Mouse (Mus musculus) midbrain, embryonic 14.5 days (tissue): ENCODE measurements around the gene Cdkl5. TPM values are rescaled to one million over a fixed set of nuclear protein-coding genes. Genes with fewer than 3 reads are reported as not detected.
"Not testable (repeated sequence)": the region's sequence is repeated elsewhere in the genome, so short reads cannot be mapped to it uniquely, and the experiment has no call there.

Source experiments
- ATAC-seq: fragments of 200-750 bp; cut with Nextera tagmentation; 2 replicates; pipeline ENCODE4 v1.8.0; 2017; ENCODE audit warnings: moderate number of reproducible peaks, moderate library complexity; ENCODE audit not compliant: low FRiP score, low TSS enrichment
- DNase-seq: peaks from one replicate; pipeline ENCODE4 v3.0.0-alpha.2; 2015
- H3K27ac ChIP-seq: fragments of 300-500 bp; sonication (generic); replicated peaks from 2 replicates; pipeline ENCODE4 v1.5.1; 2014; ENCODE audit warnings: mild to moderate bottlenecking, low read depth, low read length, moderate library complexity
- H3K27me3 ChIP-seq: fragments of 300-500 bp; sonication (generic); 2 replicates; pipeline ENCODE4 v1.6.1; 2014; ENCODE audit warnings: low read length, control low read depth, mixed read lengths; ENCODE audit not compliant: control insufficient read depth, insufficient read depth
- H3K36me3 ChIP-seq: fragments of 300-500 bp; sonication (generic); 2 replicates; pipeline ENCODE4 v1.6.1; 2014; ENCODE audit warnings: low read length, control low read depth; ENCODE audit not compliant: control insufficient read depth, insufficient read depth
- H3K4me1 ChIP-seq: fragments of 300-500 bp; sonication (generic); 2 replicates; pipeline ENCODE4 v1.6.1; 2014; ENCODE audit warnings: mild to moderate bottlenecking, antibody characterized with exemption, low read length, control low read depth; ENCODE audit not compliant: control insufficient read depth, insufficient read depth
- H3K4me2 ChIP-seq: fragments of 300-500 bp; sonication (generic); 2 replicates; pipeline ENCODE4 v1.6.1; 2014; ENCODE audit warnings: mild to moderate bottlenecking, low read length, moderate library complexity
- H3K4me3 ChIP-seq: fragments of 300-500 bp; sonication (generic); replicated peaks from 2 replicates; pipeline ENCODE4 v1.5.1; 2014; ENCODE audit warnings: low read depth, low read length
- H3K9ac ChIP-seq: fragments of 300-500 bp; sonication (generic); replicated peaks from 2 replicates; pipeline ENCODE4 v1.6.1; 2014; ENCODE audit warnings: mild to moderate bottlenecking, low read length, moderate library complexity
- H3K9me3 ChIP-seq: fragments of 300-500 bp; sonication (generic); 2 replicates; pipeline ENCODE4 v1.6.1; 2016; ENCODE audit warnings: low read length, control low read depth, mixed read lengths; ENCODE audit not compliant: control insufficient read depth
- WGBS: fragments of 180-500 bp; shearing (Covaris S2); extraction: QIAGEN DNeasy Blood & Tissue Kit; methylation state at CpG from one replicate; pipeline ENCODE4 v1.1.7; 2014; 5-methylcytosine and 5-hydroxymethylcytosine counted together
- polyA plus RNA-seq: library from polyadenylated mRNA; unstranded; fragments of >200 nt; fragmentation: Nextera tagmentation; extraction: Ambion mirVana; gene quantifications from 2 replicates; pipeline ENCODE4 v1.2.1, GENCODE M21; 2014

The Cdkl5 gene
- polyA plus RNA-seq, 1 experiment from 2014 or later, result 6.1 TPM

GRCm38 (mm10) chrX:160794920-160795319 is 199.6 kb downstream of the Cdkl5 start:
- Histone ChIP-seq H3K4me3 (no peak overlapping the region), H3K4me2 (no peak overlapping the region), H3K9ac (no peak overlapping the region), H3K4me1 (no peaks in the 10 kb centered on the region), H3K27me3 (no peaks in the 10 kb centered on the region), H3K27ac (no peak overlapping the region), H3K9me3 (no peaks in the 10 kb centered on the region), H3K36me3 (no peaks in the 10 kb centered on the region)
- DNase-seq (no peak), ATAC-seq (no peak)
- WGBS, result 83% methylated on average over 4 of the region's 4 CpGs

GRCm38 (mm10) chrX:160782276-160782675 is 212.2 kb downstream of the Cdkl5 start:
- H3K4me1 ChIP-seq, result no peaks in the 10 kb centered on the region
- DNase-seq, result no peak
- no peak for ATAC-seq
- WGBS, result 80% methylated on average over 5 of the region's 5 CpGs
- H3K36me3 ChIP-seq, result no peaks in the 10 kb centered on the region
- H3K27ac ChIP-seq, result no peak overlapping the region
- no peak overlapping the region for H3K4me3 ChIP-seq
- H3K9me3 ChIP-seq, result no peaks in the 10 kb centered on the region
- H3K9ac ChIP-seq, result no peak overlapping the region
- H3K4me2 ChIP-seq, result no peak overlapping the region
- no peaks in the 10 kb centered on the region for H3K27me3 ChIP-seq

GRCm38 (mm10) chrX:160773033-160773432 is 221.5 kb downstream of the Cdkl5 start:
- no peak for DNase-seq
- WGBS, result 27% methylated on average over 1 of the region's 1 CpGs

GRCm38 (mm10) chrX:160769622-160770021 is 224.9 kb downstream of the Cdkl5 start:
- 88% methylated on average over 5 of the region's 5 CpGs for WGBS
- H3K27ac ChIP-seq, H3K4me2 ChIP-seq, H3K4me1 ChIP-seq, H3K9me3 ChIP-seq, ATAC-seq, H3K9ac ChIP-seq, DNase-seq, H3K27me3 ChIP-seq, H3K4me3 ChIP-seq, H3K36me3 ChIP-seq: not testable (repeated sequence)

More at GRCm38 (mm10) chrX:160773033-160773432, 221.5 kb downstream of the Cdkl5 start:
- no peak for ATAC-seq
- Histone ChIP-seq H3K4me2 (no peak overlapping the region), H3K4me1 (no peaks in the 10 kb centered on the region), H3K4me3 (no peak overlapping the region), H3K36me3 (no peaks in the 10 kb centered on the region), H3K27ac (no peak overlapping the region), H3K27me3 (no peaks in the 10 kb centered on the region), H3K9me3 (no peaks in the 10 kb centered on the region), H3K9ac (no peak overlapping the region)

- ATAC-seq, result no peak
- WGBS, result 90% methylated on average over 2 of the region's 2 CpGs
These were observed 226.8 kb downstream of the Cdkl5 start, which contains the start of gene Rs1 for GRCm38 (mm10) chrX:160767713-160768112. Rs1 (plus strand) TSS chrX:160768013.

GRCm38 (mm10) chrX:160766233-160766616 is 228.3 kb downstream of the Cdkl5 start:
- Histone ChIP-seq H3K27me3 (no peaks in the 10 kb centered on the region; the same call in 1 of the 2 replicates), H3K27ac (no peak overlapping the region), H3K4me2 (peak overlapping the region; percentile 47), H3K9ac (no peak overlapping the region), H3K36me3 (no peaks in the 10 kb centered on the region), H3K4me1 (no peaks in the 10 kb centered on the region), H3K4me3 (peak overlapping the region; percentile 41), H3K9me3 (no peaks in the 10 kb centered on the region)
- ATAC-seq (peak; percentile 86; the same call in 1 of the 2 replicates), DNase-seq (no peak)
- 21% methylated on average over 15 of the region's 15 CpGs for WGBS

More at GRCm38 (mm10) chrX:160767713-160768112, 226.8 kb downstream of the Cdkl5 start, which contains the start of gene Rs1:
- Histone ChIP-seq H3K9me3 (no peaks in the 10 kb centered on the region), H3K36me3 (no peaks in the 10 kb centered on the region), H3K9ac (no peak within 1 kb of the TSS), H3K27ac (no peak within 1 kb of the TSS), H3K4me3 (no peak within 1 kb of the TSS; the same call in 1 of the 2 replicates), H3K4me1 (no peaks in the 10 kb centered on the region), H3K27me3 (no peaks in the 10 kb centered on the region; the same call in 1 of the 2 replicates), H3K4me2 (peak within 1 kb of the TSS; percentile 47)
- no peak for DNase-seq

- DNase-seq (peak; percentile 91), ATAC-seq (peak; percentile 97)
- peak overlapping the region; percentile 47 for H3K4me2 ChIP-seq
- H3K4me3 ChIP-seq, result peak overlapping the region; percentile 41
- WGBS, result 34% methylated on average over 30 of the region's 30 CpGs
- H3K36me3 ChIP-seq, result no peaks in the 10 kb centered on the region
- no peaks in the 10 kb centered on the region for H3K9me3 ChIP-seq
- H3K27ac ChIP-seq, result no peak overlapping the region
- no peak overlapping the region for H3K9ac ChIP-seq
- H3K27me3 ChIP-seq, result no peaks in the 10 kb centered on the region; the same call in 1 of the 2 replicates
- H3K4me1 ChIP-seq, result no peaks in the 10 kb centered on the region
These were observed 228.9 kb downstream of the Cdkl5 start for GRCm38 (mm10) chrX:160765389-160766232.

GRCm38 (mm10) chrX:160750808-160751207 is 243.7 kb downstream of the Cdkl5 start:
- Histone ChIP-seq H3K36me3 (no peaks in the 10 kb centered on the region), H3K4me2 (no peak overlapping the region), H3K9ac (no peak overlapping the region), H3K4me1 (no peaks in the 10 kb centered on the region), H3K27ac (no peak overlapping the region), H3K9me3 (no peaks in the 10 kb centered on the region), H3K4me3 (no peak overlapping the region), H3K27me3 (no peaks in the 10 kb centered on the region)
- 96% methylated on average over 8 of the region's 8 CpGs for WGBS
- no peak for ATAC-seq
- no peak for DNase-seq

- Histone ChIP-seq H3K9me3 (no peaks in the 10 kb centered on the region), H3K4me2 (no peak overlapping the region), H3K36me3 (no peaks in the 10 kb centered on the region), H3K27ac (no peak overlapping the region), H3K27me3 (no peaks in the 10 kb centered on the region), H3K4me3 (no peak overlapping the region), H3K4me1 (no peaks in the 10 kb centered on the region), H3K9ac (no peak overlapping the region)
- DNase-seq (no peak), ATAC-seq (no peak)
- WGBS, result 77% methylated on average over 1 of the region's 1 CpGs
These were observed 245.9 kb downstream of the Cdkl5 start for GRCm38 (mm10) chrX:160748653-160749052.
